Mouse (Mus musculus) heart, embryonic 14.5 days (tissue): ENCODE measurements around the gene B4galt3. TPM values are rescaled to one million over a fixed set of nuclear protein-coding genes. Genes with fewer than 3 reads are reported as not detected.

ENCODE experiments used
- ATAC-seq: fragments of 200-750 bp; cut with Nextera tagmentation; 2 replicates; pipeline ENCODE4 v1.8.0; 2017; ENCODE audit warnings: low read depth, moderate TSS enrichment; ENCODE audit not compliant: insufficient number of reproducible peaks, insufficient read depth, low FRiP score
- H3K27ac ChIP-seq, 2 experiments: fragments of 200-500 bp in 1 of 2; fragments of 300-500 bp in 1 of 2; sonication (generic) in 1 of 2; replicated peaks in 1 of 2; 2 replicates each; pipeline ENCODE4 v1.5.1; 2012 to 2014; ENCODE audit warnings: low read depth in 2 of 2, low read length in 2 of 2, control low read depth in 1 of 2, mild to moderate bottlenecking in 1 of 2, mixed read lengths in 1 of 2; ENCODE audit not compliant: control insufficient read depth in 1 of 2, insufficient read depth in 1 of 2
- H3K27me3 ChIP-seq: fragments of 300-500 bp; sonication (generic); 2 replicates; pipeline ENCODE4 v1.6.1; 2014; ENCODE audit warnings: mild to moderate bottlenecking, low read length, control low read depth; ENCODE audit not compliant: control insufficient read depth, insufficient read depth
- H3K36me3 ChIP-seq: fragments of 300-500 bp; sonication (generic); 2 replicates; pipeline ENCODE4 v1.6.1; 2014; ENCODE audit warnings: mild to moderate bottlenecking, control low read depth, low read length, mixed read lengths; ENCODE audit not compliant: control insufficient read depth, insufficient read depth
- H3K4me1 ChIP-seq, 2 experiments: fragments of 200-500 bp in 1 of 2; fragments of 300-500 bp in 1 of 2; sonication (generic) in 1 of 2; 2 replicates each; pipeline ENCODE4 v1.6.1; 2012 to 2014; ENCODE audit warnings: low read length in 2 of 2, control low read depth in 1 of 2, mixed read lengths in 1 of 2; ENCODE audit not compliant: control insufficient read depth in 2 of 2, insufficient read depth in 2 of 2
- H3K4me2 ChIP-seq: fragments of 300-500 bp; sonication (generic); 2 replicates; pipeline ENCODE4 v1.6.1; 2014; ENCODE audit warnings: mild to moderate bottlenecking, low read length
- H3K4me3 ChIP-seq, 2 experiments: fragments of 200-500 bp in 1 of 2; fragments of 300-500 bp in 1 of 2; sonication (generic) in 1 of 2; 2 replicates each; pipeline ENCODE4 v1.5.1; 2012 to 2014; ENCODE audit warnings: low read length in 2 of 2, mild to moderate bottlenecking in 2 of 2, control low read depth in 1 of 2, low read depth in 1 of 2, moderate library complexity in 1 of 2; ENCODE audit not compliant: control insufficient read depth in 1 of 2, insufficient read depth in 1 of 2
- H3K9ac ChIP-seq: fragments of 300-500 bp; sonication (generic); 2 replicates; pipeline ENCODE4 v1.6.1; 2014; ENCODE audit warnings: mild to moderate bottlenecking, low read length
- H3K9me3 ChIP-seq: fragments of 300-500 bp; sonication (generic); 2 replicates; pipeline ENCODE4 v1.6.1; 2016; ENCODE audit warnings: low read length, control low read depth; ENCODE audit not compliant: control insufficient read depth
- WGBS: fragments of 180-500 bp; shearing (Covaris S2); extraction: QIAGEN DNeasy Blood & Tissue Kit; methylation state at CpG from one replicate; pipeline ENCODE4 v1.1.7; 2014; 5-methylcytosine and 5-hydroxymethylcytosine counted together
- polyA plus RNA-seq: library from polyadenylated mRNA; unstranded; fragments of >200 nt; fragmentation: Nextera tagmentation; extraction: Ambion mirVana; gene quantifications from 2 replicates; pipeline ENCODE4 v1.2.1, GENCODE M21; 2014

Gene B4galt3
- polyA plus RNA-seq, 1 experiment from 2014 or later = 55.6 TPM

DNA sequence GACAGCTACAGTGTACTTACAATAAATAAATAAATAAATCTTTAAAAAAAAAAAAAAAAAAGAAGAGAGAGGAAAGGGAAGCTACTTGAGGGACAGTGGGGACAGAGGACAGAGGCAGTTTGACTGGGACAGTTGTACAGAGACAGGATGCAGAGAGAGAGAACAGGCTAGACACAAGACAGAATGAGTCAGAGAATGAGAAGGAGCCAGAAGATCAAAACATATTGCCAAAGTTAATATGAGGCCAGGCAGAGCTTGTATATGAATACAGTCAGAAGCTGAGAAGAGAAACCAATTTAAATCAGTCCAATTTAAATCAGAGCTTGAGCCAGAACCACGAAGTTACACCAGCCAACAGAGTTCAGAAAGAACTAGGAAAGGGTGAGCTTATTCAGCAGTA is 1.8 kb upstream of the B4galt3 start:
- Histone ChIP-seq H3K9me3 (no peaks in the 10 kb centered on the region), H3K4me2 (no peak overlapping the region), H3K4me3 (no peak overlapping the region), H3K36me3 (peaks cover 11% of the 10 kb centered on the region), H3K27ac (no peak overlapping the region), H3K27me3 (no peaks in the 10 kb centered on the region), H3K9ac (no peak overlapping the region), H3K4me1 (peaks cover 6 to 22% of the 10 kb centered on the region in 2 experiments; a peak in 3 of 4 replicates)
- no peak for ATAC-seq
- 63% methylated on average over 1 of the region's 1 CpGs for WGBS

DNA sequence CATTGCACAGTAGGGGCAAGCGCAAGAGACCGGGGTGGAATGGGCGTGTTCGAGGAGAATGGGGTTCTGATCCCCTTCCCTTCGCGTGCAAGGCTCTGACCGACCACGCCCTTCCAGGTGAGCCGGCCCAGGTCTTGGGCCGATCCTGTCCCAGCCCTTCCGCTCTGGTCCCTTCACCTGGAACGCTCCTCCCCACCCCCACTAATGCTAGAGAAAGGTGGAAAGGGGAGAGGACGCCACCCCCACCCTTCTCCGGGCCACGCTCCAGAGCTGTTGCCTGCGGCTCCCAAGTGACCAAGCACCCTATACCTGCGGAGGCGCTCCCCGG is 409 bp downstream of the B4galt3 start:
- Histone ChIP-seq H3K4me3 (peak overlapping the region; percentile 77), H3K9ac (peak overlapping the region; percentile 88), H3K9me3 (no peaks in the 10 kb centered on the region), H3K27me3 (no peaks in the 10 kb centered on the region), H3K4me2 (peak overlapping the region; percentile 82), H3K27ac (0 out of 4 replicates have a peak overlapping the region, but pooled peaks of 1 of the 2 experiments have one; percentile 68), H3K4me1 (peaks cover 6 to 17% of the 10 kb centered on the region in 2 experiments; a peak in 3 of 4 replicates), H3K36me3 (peaks cover 33% of the 10 kb centered on the region)
- under 1% methylated on average over 17 of the region's 19 CpGs for WGBS
- ATAC-seq = peak; percentile 67

DNA sequence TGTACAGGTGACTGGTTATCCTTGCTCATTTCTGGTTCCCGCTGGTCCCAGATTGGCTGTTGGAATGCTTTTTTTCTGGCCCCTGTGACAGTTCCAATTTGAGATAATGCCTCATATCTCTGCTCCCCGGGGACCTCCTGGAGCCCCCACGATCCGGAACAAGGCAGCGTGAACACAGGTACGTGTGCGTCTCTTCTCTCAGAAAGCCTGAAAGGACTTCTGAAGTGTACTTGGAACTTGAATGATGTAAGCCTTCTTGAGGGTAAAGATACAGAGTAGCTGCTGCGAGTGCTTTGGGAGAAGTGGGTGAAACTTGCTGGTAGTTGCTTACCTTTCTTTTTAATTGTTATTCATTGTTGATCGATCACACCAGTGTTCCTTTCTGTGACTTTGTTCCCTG is 1.1 kb downstream of the B4galt3 start:
- 36% methylated on average over 9 of the region's 9 CpGs for WGBS
- H3K9ac ChIP-seq = peak overlapping the region; percentile 88
- no peak for ATAC-seq

GRCm38 (mm10) chr1:171271622-171272021 is 1.5 kb downstream of the B4galt3 start:
- H3K27me3 ChIP-seq = no peaks in the 10 kb centered on the region
- H3K36me3 ChIP-seq = peaks cover 44% of the 10 kb centered on the region
- 0 out of 4 replicates have a peak overlapping the region, but pooled peaks of 1 of the 2 experiments have one; percentile 26 for H3K27ac ChIP-seq
- H3K4me3 ChIP-seq = no peak overlapping the region
- WGBS = 61% methylated on average over 10 of the region's 10 CpGs
- ATAC-seq = no peak
- H3K4me2 ChIP-seq = peak overlapping the region; percentile 82
- no peaks in the 10 kb centered on the region for H3K9me3 ChIP-seq
- H3K4me1 ChIP-seq = peaks cover 6 to 17% of the 10 kb centered on the region in 2 experiments; a peak in 3 of 4 replicates
- no peak overlapping the region for H3K9ac ChIP-seq

More for the DNA sequence above, 1.1 kb downstream of the B4galt3 start:
- Histone ChIP-seq H3K9me3 (no peaks in the 10 kb centered on the region), H3K4me3 (peak overlapping the region; percentile 77), H3K36me3 (peaks cover 40% of the 10 kb centered on the region), H3K27me3 (no peaks in the 10 kb centered on the region), H3K27ac (no peak overlapping the region), H3K4me2 (peak overlapping the region; percentile 82), H3K4me1 (peaks cover 6 to 17% of the 10 kb centered on the region in 2 experiments; a peak in 3 of 4 replicates)

DNA sequence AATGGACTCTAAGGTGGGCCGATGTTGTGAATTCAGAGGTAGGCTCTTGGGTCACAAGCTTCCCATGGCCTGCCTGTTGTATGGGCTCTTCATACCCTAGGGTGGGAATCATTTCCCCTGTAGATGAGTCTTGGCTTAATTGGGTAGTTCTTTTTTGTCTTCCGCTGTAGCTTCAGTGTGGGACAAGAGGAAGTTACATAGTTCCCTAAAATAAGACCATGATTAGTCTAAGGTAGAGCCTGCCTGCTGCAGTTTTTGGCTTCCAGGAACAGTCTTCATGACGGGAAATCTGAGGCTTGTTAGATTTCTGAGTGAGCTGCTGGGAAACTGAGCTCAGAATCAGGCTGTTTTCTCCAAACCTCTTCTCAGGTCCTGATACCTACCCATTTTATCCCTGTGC is 2.0 kb downstream of the B4galt3 start:
- Histone ChIP-seq H3K36me3 (peaks cover 49% of the 10 kb centered on the region), H3K4me1 (peaks cover 6 to 17% of the 10 kb centered on the region in 2 experiments; a peak in 3 of 4 replicates), H3K4me2 (peak overlapping the region; percentile 82), H3K4me3 (no peak overlapping the region), H3K27me3 (no peaks in the 10 kb centered on the region), H3K9me3 (no peaks in the 10 kb centered on the region), H3K9ac (no peak overlapping the region), H3K27ac (no peak overlapping the region)
- WGBS = 84% methylated on average over 3 of the region's 3 CpGs
- no peak for ATAC-seq

GRCm38 (mm10) chr1:171274171-171274570 is 4.0 kb downstream of the B4galt3 start:
- H3K9ac ChIP-seq = no peak overlapping the region
- H3K27ac ChIP-seq = no peak overlapping the region
- no peak overlapping the region for H3K4me3 ChIP-seq
- ATAC-seq = no peak
- peaks cover 67% of the 10 kb centered on the region for H3K36me3 ChIP-seq
- no peaks in the 10 kb centered on the region for H3K9me3 ChIP-seq
- WGBS = 87% methylated on average over 12 of the region's 12 CpGs
- H3K4me2 ChIP-seq = no peak overlapping the region
- H3K4me1 ChIP-seq = peaks cover 6 to 17% of the 10 kb centered on the region in 2 experiments; a peak in 3 of 4 replicates
- H3K27me3 ChIP-seq = no peaks in the 10 kb centered on the region

GRCm38 (mm10) chr1:171275144-171275734 is 5.1 kb downstream of the B4galt3 start:
- 88% methylated on average over 11 of the region's 11 CpGs for WGBS
- Histone ChIP-seq H3K4me2 (no peak overlapping the region), H3K9me3 (no peaks in the 10 kb centered on the region), H3K27me3 (no peaks in the 10 kb centered on the region), H3K27ac (no peak overlapping the region), H3K4me1 (peaks cover 11 to 21% of the 10 kb centered on the region in 2 experiments), H3K9ac (no peak overlapping the region), H3K4me3 (no peak overlapping the region), H3K36me3 (peaks cover 67% of the 10 kb centered on the region)
- no peak for ATAC-seq
